Mouse (Mus musculus) ES-Bruce4 (cell line): ENCODE results near the gene Cog3.

Experiments
- CTCF ChIP-seq: IDR thresholded peaks from one replicate; pipeline ENCODE4 v1.8.1; 2011; ENCODE audit warnings: low read depth, low read length
- POLR2A ChIP-seq: IDR thresholded peaks from one replicate; pipeline ENCODE4 v1.8.1; 2011; ENCODE audit warnings: low read length; ENCODE audit not compliant: insufficient read depth

GRCm38 (mm10) chr14:75795918-75796317 is 41.6 kb upstream of the Cog3 start:
- TF ChIP-seq POLR2A (no peak), CTCF (no peak)
